Mouse (Mus musculus): ENCODE data around the gene Ap4b1.
A peak's percentile ranks its signal among the peaks of the same experiment; 100 is the strongest.

GRCm38 (mm10) chr3:103808891-103809798, at the start of gene Ap4b1, which contains the start of the genes Dclre1b and Gm43064:
- TF ChIP-seq CTCF (IDR thresholded peaks at IDR 0.05; ENCODE audit: extremely low read depth, insufficient read depth, low read length): no peak
- TF ChIP-seq POLR2A (IDR thresholded peaks at IDR 0.05; ENCODE audit: extremely low read depth, insufficient read depth, low read length): peak; percentile 88

All from cortical plate, adult 2 months (tissue).